Mouse (Mus musculus): ENCODE data around the gene Ehd2.

Gene Ehd2

DNA sequence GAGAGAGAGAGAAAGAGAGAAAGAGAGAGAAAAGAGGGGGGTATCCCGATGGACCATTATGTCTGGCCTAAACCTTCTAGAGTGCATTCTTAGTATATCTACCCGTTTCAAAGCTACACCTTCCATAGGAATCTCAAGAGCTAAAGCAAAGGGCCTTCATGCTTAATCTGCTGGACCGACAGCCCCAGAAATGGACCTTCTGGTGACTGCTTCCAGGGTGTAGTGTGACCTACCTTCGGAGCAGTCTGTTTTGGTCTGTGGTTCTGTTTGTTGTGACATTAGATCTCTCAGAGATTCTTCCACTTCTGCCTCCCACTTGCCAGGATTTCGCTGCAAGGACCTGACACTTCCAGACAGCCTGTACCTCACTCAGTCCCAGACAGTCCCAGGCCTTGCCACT, 56.8 kb downstream of the Ehd2 start:
- in situ Hi-C loops (cut with MseI, MboI) = no loop called here

DNA sequence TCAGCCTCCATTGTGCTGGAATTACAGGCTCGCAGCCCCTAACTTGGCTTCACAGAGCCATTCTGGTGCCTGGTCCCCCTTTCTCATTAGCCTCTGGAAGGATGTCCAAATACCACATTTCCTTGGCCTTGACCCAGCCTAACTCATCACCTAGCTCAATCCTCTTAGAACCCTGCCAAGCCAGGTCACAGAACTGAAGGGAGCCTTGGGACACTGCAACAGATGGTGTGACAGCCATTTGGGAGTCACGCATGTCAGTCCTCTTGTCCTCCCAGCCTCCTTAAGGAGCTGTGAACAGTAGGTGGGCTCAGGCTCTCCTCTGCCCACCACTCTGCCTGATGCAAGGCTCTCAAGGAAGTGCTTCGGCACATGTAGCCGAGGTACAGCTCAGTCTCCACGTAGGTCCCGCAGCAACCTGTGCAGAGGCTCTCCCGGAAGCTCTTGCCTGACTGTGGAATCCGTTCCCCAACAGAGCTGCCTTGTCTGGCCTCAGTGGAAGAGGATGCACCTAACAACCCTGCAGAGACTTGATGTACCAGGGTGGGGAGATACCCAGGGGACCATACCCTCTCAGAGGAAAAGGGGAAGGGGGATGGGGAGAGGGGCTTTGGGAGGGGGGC, 59.3 kb downstream of the Ehd2 start:
- in situ Hi-C loops (cut with MseI, MboI) = no loop called here

- in situ Hi-C loops (cut with MseI, MboI) = no loop called here
Observed at GRCm38 (mm10) chr7:15906602-15907001, 60.8 kb downstream of the Ehd2 start.

DNA sequence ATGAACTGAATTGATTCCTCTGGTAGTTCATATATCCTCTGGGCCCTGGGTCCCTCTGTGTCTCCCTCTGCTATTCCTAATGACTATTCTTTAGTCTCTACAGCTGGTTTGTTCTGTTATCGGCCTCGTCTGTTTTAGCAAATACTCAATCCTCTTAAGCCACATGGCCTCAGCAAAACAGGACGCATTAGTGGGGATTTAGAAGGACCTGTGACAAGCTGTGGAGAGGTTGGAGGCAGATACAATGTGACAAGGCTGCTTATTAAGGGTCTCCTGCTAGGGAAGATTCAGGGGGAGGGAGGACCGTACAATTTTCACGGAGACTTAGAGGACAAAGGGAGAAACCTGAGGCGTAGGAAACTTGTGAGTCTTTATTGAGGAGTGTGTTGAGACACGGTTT, 61.5 kb downstream of the Ehd2 start:
- in situ Hi-C loops (cut with MseI, MboI) = no loop called here

DNA sequence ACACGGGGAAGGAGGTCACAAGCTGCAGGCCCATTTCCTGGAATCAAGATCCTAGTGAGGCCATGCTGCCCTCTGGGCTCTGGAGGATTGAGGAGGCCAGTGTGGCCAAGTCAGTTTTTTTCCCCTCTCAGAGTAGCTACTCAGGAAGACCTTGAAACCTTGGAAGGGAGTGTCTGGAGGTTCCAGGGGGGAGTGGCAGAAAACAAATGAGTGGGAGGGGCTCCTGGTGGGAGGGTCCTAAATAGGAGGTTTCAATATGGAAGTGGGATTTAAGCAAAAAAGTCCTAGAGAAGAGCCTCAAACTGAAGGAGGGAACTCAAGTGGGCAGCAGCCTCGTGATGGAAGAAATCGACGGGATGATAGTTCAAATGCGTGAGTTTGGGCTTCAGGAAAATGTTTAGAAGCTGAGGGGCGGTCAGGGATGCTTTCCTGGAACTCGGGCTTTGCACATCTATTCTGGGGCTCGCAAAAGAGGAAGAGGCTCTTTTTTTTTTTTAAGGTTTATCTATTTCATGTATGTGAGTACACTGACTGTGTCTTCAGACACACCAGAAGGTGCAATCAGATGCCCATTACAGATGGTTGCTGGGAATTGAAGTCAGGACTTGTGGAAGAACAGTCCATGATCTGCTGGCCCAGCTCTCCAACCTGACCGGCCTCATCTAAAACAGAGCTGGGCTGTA, 65.9 kb downstream of the Ehd2 start:
- in situ Hi-C loops (cut with MseI, MboI) = no loop called here

Measured in mouse trophoblast stem cell (cell line).